Mouse (Mus musculus) midbrain, postnatal 0 days (tissue): ENCODE results near the gene Smc5. TPM values are rescaled to one million over a fixed set of nuclear protein-coding genes. Genes with fewer than 3 reads are reported as not detected.
A peak's percentile ranks its signal among the peaks of the same experiment; 100 is the strongest.

ENCODE experiments used
- ATAC-seq: fragments of 200-750 bp; cut with Nextera tagmentation; 2 replicates; pipeline ENCODE4 v1.8.0; 2017; ENCODE audit warnings: moderate number of reproducible peaks, mild to moderate bottlenecking, moderate TSS enrichment, moderate library complexity; ENCODE audit not compliant: low FRiP score
- DNase-seq: peaks from one replicate; pipeline ENCODE4 v3.0.0-alpha.2; 2015; ENCODE audit warnings: low spot score
- H3K27ac ChIP-seq: fragments of 300-500 bp; sonication (generic); 2 replicates; pipeline ENCODE4 v1.5.1; 2014; ENCODE audit warnings: low read depth, mild to moderate bottlenecking, low read length, mixed read lengths
- H3K27me3 ChIP-seq: fragments of 300-500 bp; sonication (generic); 2 replicates; pipeline ENCODE4 v1.6.1; 2014; ENCODE audit warnings: low read length, control low read depth, mixed read lengths; ENCODE audit not compliant: insufficient read depth
- H3K36me3 ChIP-seq: fragments of 300-500 bp; sonication (generic); 2 replicates; pipeline ENCODE4 v1.6.1; 2014; ENCODE audit warnings: low read length, control low read depth, mixed read lengths; ENCODE audit not compliant: insufficient read depth
- H3K4me1 ChIP-seq: fragments of 300-500 bp; sonication (generic); 2 replicates; pipeline ENCODE4 v1.6.1; 2014; ENCODE audit warnings: mild to moderate bottlenecking, control low read depth, antibody characterized with exemption, low read length, mixed read lengths; ENCODE audit not compliant: insufficient read depth
- H3K4me2 ChIP-seq: fragments of 300-500 bp; sonication (generic); 2 replicates; pipeline ENCODE4 v1.6.1; 2014; ENCODE audit warnings: low read depth, mild to moderate bottlenecking, low read length, mixed read lengths; ENCODE audit not compliant: poor library complexity, severe bottlenecking
- H3K4me3 ChIP-seq: fragments of 300-500 bp; sonication (generic); 2 replicates; pipeline ENCODE4 v1.5.1; 2014; ENCODE audit warnings: low read depth, mild to moderate bottlenecking, low read length, moderate library complexity
- H3K9ac ChIP-seq: fragments of 300-500 bp; sonication (generic); replicated peaks from 2 replicates; pipeline ENCODE4 v1.6.1; 2014; ENCODE audit warnings: mild to moderate bottlenecking, low read length, moderate library complexity, mixed read lengths; ENCODE audit not compliant: poor library complexity, severe bottlenecking
- H3K9me3 ChIP-seq: fragments of 300-500 bp; sonication (generic); 2 replicates; pipeline ENCODE4 v1.6.1; 2016; ENCODE audit warnings: low read length, control low read depth
- CTCF ChIP-seq: IDR thresholded peaks from 2 replicates; pipeline ENCODE4 v1.5.1; 2016; ENCODE audit warnings: antibody characterized with exemption, mild to moderate bottlenecking
- WGBS: fragments of 180-500 bp; shearing (Covaris S2); extraction: QIAGEN DNeasy Blood & Tissue Kit; methylation state at CpG from one replicate; pipeline ENCODE4 v1.1.7; 2014; 5-methylcytosine and 5-hydroxymethylcytosine counted together
- polyA plus RNA-seq: library from polyadenylated mRNA; unstranded; fragments of >200 nt; fragmentation: Nextera tagmentation; extraction: Ambion mirVana; gene quantifications from 2 replicates; pipeline ENCODE4 v1.2.1, GENCODE M21; 2015
- total RNA-seq: library from RNA; depleted of rRNA; stranded (reverse); fragments of >200 nt; gene quantifications from 2 replicates; pipeline ENCODE4 v1.2.3, GENCODE M21; 2014

The Smc5 gene
- total and polyA plus RNA-seq, 2 experiments from 2014 or later = 19.2 to 20.3 TPM

- Histone ChIP-seq H3K4me1 (no peaks in the 10 kb centered on the region), H3K4me3 (no peak overlapping the region), H3K27ac (no peak overlapping the region), H3K27me3 (no peaks in the 10 kb centered on the region), H3K36me3 (no peaks in the 10 kb centered on the region), H3K9ac (no peak overlapping the region), H3K4me2 (no peak overlapping the region), H3K9me3 (no peaks in the 10 kb centered on the region)
- TF ChIP-seq CTCF = no peak
- 83% methylated on average over 2 of the region's 2 CpGs for WGBS
- ATAC-seq = no peak
- no peak for DNase-seq
Measured at GRCm38 (mm10) chr19:23171136-23171535, 102.6 kb downstream of the Smc5 start.

GRCm38 (mm10) chr19:23170476-23170875, 103.2 kb downstream of the Smc5 start:
- DNase-seq (peak; percentile 47), ATAC-seq (no peak)
- Histone ChIP-seq H3K4me2 (no peak overlapping the region), H3K36me3 (no peaks in the 10 kb centered on the region), H3K27ac (no peak overlapping the region), H3K4me1 (no peaks in the 10 kb centered on the region), H3K27me3 (no peaks in the 10 kb centered on the region), H3K4me3 (no peak overlapping the region), H3K9me3 (no peaks in the 10 kb centered on the region), H3K9ac (no peak overlapping the region)
- TF ChIP-seq CTCF = no peak
- WGBS = 74% methylated on average over 5 of the region's 5 CpGs

GRCm38 (mm10) chr19:23169659-23170050, 104.0 kb downstream of the Smc5 start:
- 100% methylated on average over 2 of the region's 2 CpGs for WGBS
- no peak overlapping the region for H3K27ac ChIP-seq
- H3K4me2 ChIP-seq = no peak overlapping the region
- no peak for DNase-seq
- no peak for ATAC-seq
- H3K27me3 ChIP-seq = no peaks in the 10 kb centered on the region
- H3K4me3 ChIP-seq = no peak overlapping the region
- no peaks in the 10 kb centered on the region for H3K36me3 ChIP-seq
- TF ChIP-seq CTCF = no peak
- H3K4me1 ChIP-seq = no peaks in the 10 kb centered on the region
- H3K9me3 ChIP-seq = no peaks in the 10 kb centered on the region
- no peak overlapping the region for H3K9ac ChIP-seq

GRCm38 (mm10) chr19:23168899-23169658, 104.6 kb downstream of the Smc5 start:
- no peak for TF ChIP-seq CTCF
- Histone ChIP-seq H3K36me3 (no peaks in the 10 kb centered on the region), H3K4me1 (no peaks in the 10 kb centered on the region), H3K4me2 (no peak overlapping the region), H3K9ac (no peak overlapping the region), H3K4me3 (no peak overlapping the region), H3K9me3 (no peaks in the 10 kb centered on the region), H3K27ac (no peak overlapping the region), H3K27me3 (no peaks in the 10 kb centered on the region)
- ATAC-seq (no peak), DNase-seq (no peak)
- 83% methylated on average over 5 of the region's 5 CpGs for WGBS

GRCm38 (mm10) chr19:23166550-23167284, 107.0 kb downstream of the Smc5 start:
- no peaks in the 10 kb centered on the region for H3K9me3 ChIP-seq
- no peak overlapping the region for H3K9ac ChIP-seq
- no peaks in the 10 kb centered on the region for H3K27me3 ChIP-seq
- H3K4me2 ChIP-seq = no peak overlapping the region
- H3K36me3 ChIP-seq = no peaks in the 10 kb centered on the region
- H3K27ac ChIP-seq = no peak overlapping the region
- 62% methylated on average over 11 of the region's 11 CpGs for WGBS
- ATAC-seq (no peak), DNase-seq (peak; percentile 10)
- TF ChIP-seq CTCF = no peak
- H3K4me1 ChIP-seq = no peaks in the 10 kb centered on the region
- no peak overlapping the region for H3K4me3 ChIP-seq

GRCm38 (mm10) chr19:23164651-23165240, 109.0 kb downstream of the Smc5 start:
- Histone ChIP-seq H3K36me3 (no peaks in the 10 kb centered on the region), H3K4me2 (no peak overlapping the region), H3K4me3 (no peak overlapping the region), H3K4me1 (no peaks in the 10 kb centered on the region), H3K27ac (no peak overlapping the region), H3K9ac (no peak overlapping the region), H3K9me3 (no peaks in the 10 kb centered on the region), H3K27me3 (no peaks in the 10 kb centered on the region)
- ATAC-seq = no peak
- no peak for DNase-seq
- TF ChIP-seq CTCF = no peak
- WGBS = 87% methylated on average over 16 of the region's 16 CpGs
